Mouse (Mus musculus): ENCODE data around the gene Prr15l.

DNA sequence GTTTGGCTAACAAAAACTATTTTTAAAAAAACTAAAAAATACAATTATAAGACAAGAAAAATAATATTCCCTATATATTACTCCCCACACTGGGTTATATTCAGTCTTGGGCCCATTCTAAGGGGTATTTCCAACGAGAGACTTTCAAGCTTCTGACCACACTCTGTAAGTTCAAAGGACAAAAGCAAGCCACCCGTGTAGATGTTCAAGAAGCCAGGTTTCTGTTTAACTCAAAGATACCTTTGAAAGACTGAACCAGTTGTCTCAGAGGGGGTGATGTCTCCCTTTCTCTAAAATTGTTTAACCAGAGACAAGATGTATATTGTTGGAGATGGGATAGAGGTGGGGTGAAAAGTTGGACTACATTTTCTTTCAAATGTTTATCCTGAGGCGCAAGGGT lies 38.3 kb downstream of the Prr15l start:
- TF ChIP-seq CTCF (IDR thresholded peaks at IDR 0.05; ENCODE audit: extremely low read depth, insufficient read depth, low read length) (no peak), POLR2A (IDR thresholded peaks at IDR 0.05; ENCODE audit: extremely low read depth, insufficient read depth, low read length) (no peak)

Measured in cortical plate, adult 2 months (tissue).